8 mouse cellular contexts compared by ENCODE assay signal in genomic region chr5:76853549-76853948, GRCm38 (mm10). TPM values are rescaled to one million over a fixed set of nuclear protein-coding genes. Genes with fewer than 3 reads are reported as not detected.
DNase-seq lines count a peak whose midpoint lies in the region; ATAC-seq and TF ChIP-seq lines count a peak whose summit lies in the region.

No protein-coding gene starts in this region.

- no peak overlapping the region for H3K27ac ChIP-seq in embryonic facial prominence, embryonic 11.5 days (replicated peaks; ENCODE audit: low read depth, low read length)
- no peak overlapping the region for H3K27ac ChIP-seq in kidney, embryonic 14.5 days (ENCODE audit: low read depth, low read length)
- no peak overlapping the region for H3K27ac ChIP-seq in limb, embryonic 14.5 days (replicated peaks; ENCODE audit: low read depth, low read length)
- H3K27ac ChIP-seq in midbrain, postnatal 0 days (ENCODE audit: low read depth, low read length): no peak overlapping the region

- H3K9ac ChIP-seq in embryonic facial prominence, embryonic 11.5 days (replicated peaks; ENCODE audit: low read length): no peak overlapping the region
- no peak overlapping the region for H3K9ac ChIP-seq in kidney, embryonic 14.5 days (ENCODE audit: low read depth, low read length)
- H3K9ac ChIP-seq in limb, embryonic 14.5 days (ENCODE audit: low read depth, low read length, severe bottlenecking): no peak overlapping the region
- H3K9ac ChIP-seq in midbrain, postnatal 0 days (replicated peaks; ENCODE audit: low read length, poor library complexity, severe bottlenecking): no peak overlapping the region

- peak; percentile 95 for TF ChIP-seq CTCF in midbrain, postnatal 0 days (IDR thresholded peaks at IDR 0.05)

- H3K27me3 ChIP-seq in embryonic facial prominence, embryonic 11.5 days (ENCODE audit: control insufficient read depth, insufficient read depth, low read length): peaks cover 19% of the 10 kb centered on the region
- peaks cover 12% of the 10 kb centered on the region for H3K27me3 ChIP-seq in kidney, embryonic 14.5 days (ENCODE audit: control insufficient read depth, insufficient read depth, low read length)
- peaks cover 35% of the 10 kb centered on the region for H3K27me3 ChIP-seq in limb, embryonic 14.5 days (ENCODE audit: control insufficient read depth, insufficient read depth, low read length)
- H3K27me3 ChIP-seq in midbrain, postnatal 0 days (ENCODE audit: insufficient read depth, low read length): no peaks in the 10 kb centered on the region

- DNase-seq in 416B (ENCODE audit: low read depth): peak; percentile 85
- peak; percentile 89 for DNase-seq in adrenal gland, postnatal 14 days
- DNase-seq in embryonic facial prominence, embryonic 11.5 days (ENCODE audit: low spot score): peak; percentile 91
- DNase-seq in heart, adult 8-10 months (ENCODE audit: low spot score): peak; percentile 40
- peak; percentile 85 for DNase-seq in limb, embryonic 14.5 days (ENCODE audit: low spot score)
- DNase-seq in midbrain, postnatal 0 days (ENCODE audit: low spot score): peak; percentile 90
- DNase-seq in spleen, postnatal 10 days (ENCODE audit: low spot score in 2 of 2): peak; percentile 72 to 87

- ATAC-seq in embryonic facial prominence, embryonic 11.5 days (replicated peaks; ENCODE audit: insufficient number of reproducible peaks, low FRiP score, low TSS enrichment, low read depth): peak; percentile 84; the same call in 1 of the 2 replicates
- peak; percentile 77 for ATAC-seq in kidney, embryonic 14.5 days (ENCODE audit: low FRiP score, low TSS enrichment)
- peak; percentile 74; the same call in 1 of the 2 replicates for ATAC-seq in limb, embryonic 14.5 days (ENCODE audit: low FRiP score, low read depth)
- ATAC-seq in midbrain, postnatal 0 days (ENCODE audit: low FRiP score): peak; percentile 83

- peaks cover 4% of the 10 kb centered on the region for H3K4me1 ChIP-seq in embryonic facial prominence, embryonic 11.5 days (ENCODE audit: control insufficient read depth, insufficient read depth, low read length)
- 0 out of 2 replicates have a peak, but pooled peaks cover 5% of the 10 kb centered on the region for H3K4me1 ChIP-seq in kidney, embryonic 14.5 days (ENCODE audit: control insufficient read depth, insufficient read depth, low read length)
- peaks cover 6% of the 10 kb centered on the region; the same call in 1 of the 2 replicates for H3K4me1 ChIP-seq in limb, embryonic 14.5 days (ENCODE audit: control insufficient read depth, insufficient read depth, low read length)
- H3K4me1 ChIP-seq in midbrain, postnatal 0 days (ENCODE audit: insufficient read depth, low read length): no peaks in the 10 kb centered on the region

- 12% methylated on average over 10 of the region's 10 CpGs for WGBS in embryonic facial prominence, embryonic 11.5 days
- WGBS in kidney, embryonic 14.5 days: 24% methylated on average over 10 of the region's 10 CpGs
- 16% methylated on average over 10 of the region's 10 CpGs for WGBS in limb, embryonic 14.5 days
- WGBS in midbrain, postnatal 0 days: 10% methylated on average over 10 of the region's 10 CpGs

- TF ChIP-seq POLR2A in limb, embryonic 14.5 days (IDR thresholded peaks at IDR 0.05; ENCODE audit: borderline replicate concordance, extremely low read depth, insufficient read depth, insufficient read length): no peak

- H3K4me3 ChIP-seq in embryonic facial prominence, embryonic 11.5 days (ENCODE audit: low read depth, low read length): no peak overlapping the region
- no peak overlapping the region for H3K4me3 ChIP-seq in kidney, embryonic 14.5 days (ENCODE audit: low read length)
- no peak overlapping the region for H3K4me3 ChIP-seq in limb, embryonic 14.5 days (replicated peaks; ENCODE audit: low read length)
- H3K4me3 ChIP-seq in midbrain, postnatal 0 days (ENCODE audit: low read depth, low read length): no peak overlapping the region

- no peaks in the 10 kb centered on the region for H3K36me3 ChIP-seq in embryonic facial prominence, embryonic 11.5 days (replicated peaks; ENCODE audit: control insufficient read depth, insufficient read depth, low read depth, low read length)
- H3K36me3 ChIP-seq in kidney, embryonic 14.5 days (ENCODE audit: control insufficient read depth, insufficient read depth, low read length): peaks cover 2% of the 10 kb centered on the region; the same call in 1 of the 2 replicates
- peaks cover 6% of the 10 kb centered on the region; the same call in 1 of the 2 replicates for H3K36me3 ChIP-seq in limb, embryonic 14.5 days (ENCODE audit: control insufficient read depth, insufficient read depth, low read length)
- peaks cover 17% of the 10 kb centered on the region; the same call in 1 of the 2 replicates for H3K36me3 ChIP-seq in midbrain, postnatal 0 days (ENCODE audit: insufficient read depth, low read length)

- no peaks in the 10 kb centered on the region for H3K9me3 ChIP-seq in embryonic facial prominence, embryonic 11.5 days (replicated peaks; ENCODE audit: control insufficient read depth, low read length)
- H3K9me3 ChIP-seq in kidney, embryonic 14.5 days (ENCODE audit: control insufficient read depth, low read length): no peaks in the 10 kb centered on the region
- no peaks in the 10 kb centered on the region for H3K9me3 ChIP-seq in limb, embryonic 14.5 days (ENCODE audit: control insufficient read depth, low read length)
- H3K9me3 ChIP-seq in midbrain, postnatal 0 days (ENCODE audit: low read length): no peaks in the 10 kb centered on the region

- H3K4me2 ChIP-seq in embryonic facial prominence, embryonic 11.5 days (ENCODE audit: low read depth, low read length): no peak overlapping the region
- no peak overlapping the region for H3K4me2 ChIP-seq in kidney, embryonic 14.5 days (replicated peaks; ENCODE audit: low read depth, low read length)
- no peak overlapping the region for H3K4me2 ChIP-seq in limb, embryonic 14.5 days (replicated peaks; ENCODE audit: low read depth, low read length, severe bottlenecking)
- no peak overlapping the region for H3K4me2 ChIP-seq in midbrain, postnatal 0 days (ENCODE audit: low read depth, low read length, poor library complexity, severe bottlenecking)

RNA-seq across cellular contexts. Expression of gene Aasdh, which starts 51.8 kb away (rescaled TPM):
- 17.1 and 20.7 TPM in 2 replicates for total RNA-seq in adrenal gland, postnatal 14 days (2021)
- 17.5 and 18.5 TPM in 2 replicates for polyA plus RNA-seq in embryonic facial prominence, embryonic 11.5 days (2014; fragmentation: Nextera tagmentation; extraction: Ambion mirVana)
- total RNA-seq in heart, adult 8-10 months (2022): 10 to 100 TPM; 12.5 to 23.2 (median 17.8) TPM
- polyA plus RNA-seq in kidney, embryonic 14.5 days (2014; fragmentation: Nextera tagmentation; extraction: Ambion mirVana): 13.2 and 20.8 TPM in 2 replicates
- 24.0 and 24.9 TPM in 2 replicates for polyA plus RNA-seq in limb, embryonic 14.5 days (2012; rRNA removed)
- 15.1 and 15.4 TPM in 2 replicates for polyA plus RNA-seq in limb, embryonic 14.5 days (2014; fragmentation: Nextera tagmentation; extraction: Ambion mirVana)
- 11.0 and 16.3 TPM in 2 replicates for total RNA-seq in midbrain, postnatal 0 days (2014; rRNA removed)
- 10.1 and 11.5 TPM in 2 replicates for polyA plus RNA-seq in midbrain, postnatal 0 days (2015; fragmentation: Nextera tagmentation; extraction: Ambion mirVana)

Comparison
In these comparisons a context has a peak if more than half of its experiments do, and no peak if none do; other contexts are left out.
1. DNase-seq: peak in every context shown above with its lines; median percentile 91 in embryonic facial prominence, embryonic 11.5 days; 90 in midbrain, postnatal 0 days; 89 in adrenal gland, postnatal 14 days; 85 in 416B; 85 in limb, embryonic 14.5 days; 80 in spleen, postnatal 10 days; 40 in heart, adult 8-10 months.